In the genomic region with DNA sequence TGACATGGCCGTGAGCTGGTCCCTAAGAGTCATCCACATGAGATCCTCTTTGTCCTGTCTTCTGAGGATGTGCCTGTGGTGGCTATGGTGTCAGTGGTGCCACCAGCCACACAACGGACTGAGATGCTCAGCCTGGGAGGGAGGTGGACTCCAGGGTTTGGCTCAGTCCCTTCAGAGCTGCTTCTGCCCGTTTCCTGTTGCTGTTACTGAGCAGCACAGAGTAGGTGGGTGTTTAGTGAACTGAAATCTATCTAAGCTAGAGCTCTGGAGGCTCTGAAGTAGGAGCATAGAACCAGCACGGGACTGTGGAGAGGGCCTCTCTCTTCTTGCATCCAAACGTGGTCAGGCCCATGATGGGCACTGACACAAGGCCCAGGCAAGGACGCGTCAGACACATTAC, we compare ENCODE assay signal across 18 mouse cellular contexts.
"Had no signal": no experiment of that assay in that cellular context is flagged by ENCODE, and none has a peak within 500 bp of the region (broad histone marks: within the 10 kb centered on the region; RNA-seq: fewer than 3 reads in every experiment).

No protein-coding gene starts in this region.

- H3K27ac ChIP-seq: midbrain, embryonic 10.5 days; midbrain, embryonic 12.5 days; neural tube, embryonic 13.5 days; neural tube, embryonic 15.5 days had no signal

- DNase-seq: lung, adult 18-20 months; lung, embryonic 14.5 days; lung, postnatal 10 days; lung, postnatal 4 days; midbrain, embryonic 14.5 days; retina, postnatal 1 day; right cerebral cortex, postnatal 14 days; right cerebral cortex, postnatal 4 days; spleen, adult 18-20 months; thymus, adult 18-20 months; thymus, postnatal 14 days; thymus, postnatal 36 days had no signal

- ATAC-seq: midbrain, embryonic 16.5 days had no signal

- H3K4me1 ChIP-seq: midbrain, embryonic 10.5 days; midbrain, embryonic 12.5 days; neural tube, embryonic 13.5 days; neural tube, embryonic 15.5 days had no signal

- H3K4me3 ChIP-seq: midbrain, embryonic 10.5 days; midbrain, embryonic 12.5 days; myocyte; neural tube, embryonic 13.5 days; neural tube, embryonic 15.5 days had no signal

- H3K9ac ChIP-seq: lung, embryonic 14.5 days; midbrain, embryonic 12.5 days; neural tube, embryonic 13.5 days; neural tube, embryonic 15.5 days had no signal

- H3K4me2 ChIP-seq: lung, embryonic 14.5 days; midbrain, embryonic 12.5 days; neural tube, embryonic 13.5 days; neural tube, embryonic 15.5 days had no signal

- H3K27me3 ChIP-seq: midbrain, embryonic 12.5 days; neural tube, embryonic 13.5 days; neural tube, embryonic 15.5 days had no signal

- H3K9me3 ChIP-seq: midbrain, embryonic 10.5 days; midbrain, embryonic 12.5 days; neural tube, embryonic 13.5 days; neural tube, embryonic 15.5 days had no signal
